Mouse (Mus musculus) embryonic facial prominence, embryonic 14.5 days (tissue): Measurements from ENCODE around the gene Slc35c2. TPM values are rescaled to one million over a fixed set of nuclear protein-coding genes. Genes with fewer than 3 reads are reported as not detected.

Experiments used
- ATAC-seq: fragments of 200-750 bp; cut with Nextera tagmentation; 2 replicates; pipeline ENCODE4 v1.8.0; 2017; ENCODE audit warnings: low read depth, moderate number of reproducible peaks, moderate TSS enrichment
- DNase-seq: peaks from one replicate; pipeline ENCODE4 v3.0.0-alpha.2; 2015; ENCODE audit warnings: low spot score
- H3K27ac ChIP-seq: fragments of 300-500 bp; sonication (generic); replicated peaks from 2 replicates; pipeline ENCODE4 v1.5.1; 2014; ENCODE audit warnings: low read depth, mild to moderate bottlenecking, low read length, moderate library complexity
- H3K27me3 ChIP-seq: fragments of 300-500 bp; sonication (generic); replicated peaks from 2 replicates; pipeline ENCODE4 v1.6.1; 2014; ENCODE audit warnings: low read length; ENCODE audit not compliant: control insufficient read depth, insufficient read depth
- H3K36me3 ChIP-seq: fragments of 300-500 bp; sonication (generic); 2 replicates; pipeline ENCODE4 v1.6.1; 2014; ENCODE audit warnings: low read length, mixed read lengths; ENCODE audit not compliant: control insufficient read depth, insufficient read depth
- H3K4me1 ChIP-seq: fragments of 300-500 bp; sonication (generic); 2 replicates; pipeline ENCODE4 v1.6.1; 2014; ENCODE audit warnings: antibody characterized with exemption, low read length; ENCODE audit not compliant: control insufficient read depth, insufficient read depth
- H3K4me2 ChIP-seq: fragments of 300-500 bp; sonication (generic); 2 replicates; pipeline ENCODE4 v1.6.1; 2014; ENCODE audit warnings: low read depth, mild to moderate bottlenecking, low read length, moderate library complexity, mixed read lengths
- H3K4me3 ChIP-seq: fragments of 300-500 bp; sonication (generic); 2 replicates; pipeline ENCODE4 v1.5.1; 2014; ENCODE audit warnings: low read depth, mild to moderate bottlenecking, low read length
- H3K9ac ChIP-seq: fragments of 300-500 bp; sonication (generic); 2 replicates; pipeline ENCODE4 v1.6.1; 2014; ENCODE audit warnings: low read depth, mild to moderate bottlenecking, low read length, moderate library complexity, mixed read lengths
- H3K9me3 ChIP-seq: fragments of 300-500 bp; sonication (generic); 2 replicates; pipeline ENCODE4 v1.6.1; 2016; ENCODE audit warnings: low read length; ENCODE audit not compliant: control insufficient read depth
- WGBS: fragments of 180-500 bp; shearing (Covaris S2); extraction: QIAGEN DNeasy Blood & Tissue Kit; methylation state at CpG from one replicate; pipeline ENCODE4 v1.1.7; 2014; 5-methylcytosine and 5-hydroxymethylcytosine counted together
- polyA plus RNA-seq: library from polyadenylated mRNA; unstranded; fragments of >200 nt; fragmentation: Nextera tagmentation; extraction: Ambion mirVana; gene quantifications from 2 replicates; pipeline ENCODE4 v1.2.1, GENCODE M21; 2014

The Slc35c2 gene
- polyA plus RNA-seq, 1 experiment from 2014 or later, result 45.6 TPM

DNA sequence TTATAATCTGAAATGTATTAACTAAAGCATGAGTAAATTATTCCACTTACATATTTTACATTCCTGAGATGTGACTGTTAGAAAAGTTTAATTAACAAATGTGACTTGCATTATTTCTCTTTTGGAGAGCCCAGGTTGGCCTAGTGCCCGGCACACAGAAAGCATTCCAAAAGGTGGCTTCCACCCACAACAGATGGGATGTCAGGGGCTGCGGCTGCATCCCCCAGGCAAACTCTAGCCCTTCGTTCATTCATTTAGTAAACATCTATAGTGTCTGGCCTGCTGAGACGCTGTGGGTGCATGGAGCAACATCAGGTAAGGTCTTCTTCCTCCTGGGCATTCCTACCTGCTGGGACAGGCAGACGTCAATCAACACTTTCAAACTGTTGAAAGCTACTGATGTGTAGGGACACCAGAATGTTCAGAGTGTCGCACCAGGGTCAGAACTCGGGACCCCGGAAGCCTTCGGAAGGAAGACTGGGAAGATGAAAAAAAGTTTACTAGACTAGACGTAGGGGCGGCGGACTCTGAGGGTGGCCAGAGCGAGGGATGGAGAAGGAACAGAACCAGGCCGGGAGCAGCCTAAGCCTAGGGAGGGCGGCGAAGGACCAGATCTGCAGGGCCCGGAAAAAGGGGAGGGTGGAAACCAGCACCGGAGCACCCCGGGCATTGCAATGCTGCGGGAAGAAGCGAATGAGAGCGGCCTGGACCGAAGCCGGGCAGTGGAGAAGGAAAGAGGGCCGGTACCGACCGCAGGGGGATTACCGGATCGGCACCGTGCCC, 38.0 kb upstream of the Slc35c2 start:
- ATAC-seq (peak; percentile 32), DNase-seq (no peak)
- Histone ChIP-seq H3K4me2 (peak overlapping the region; percentile 85), H3K27ac (peak overlapping the region; percentile 54), H3K27me3 (no peaks in the 10 kb centered on the region), H3K9ac (peak overlapping the region; percentile 87), H3K4me3 (peak overlapping the region; percentile 89), H3K4me1 (peaks cover 43% of the 10 kb centered on the region), H3K36me3 (no peaks in the 10 kb centered on the region), H3K9me3 (no peaks in the 10 kb centered on the region)
- WGBS, result under 1% methylated on average over 18 of the region's 30 CpGs

DNA sequence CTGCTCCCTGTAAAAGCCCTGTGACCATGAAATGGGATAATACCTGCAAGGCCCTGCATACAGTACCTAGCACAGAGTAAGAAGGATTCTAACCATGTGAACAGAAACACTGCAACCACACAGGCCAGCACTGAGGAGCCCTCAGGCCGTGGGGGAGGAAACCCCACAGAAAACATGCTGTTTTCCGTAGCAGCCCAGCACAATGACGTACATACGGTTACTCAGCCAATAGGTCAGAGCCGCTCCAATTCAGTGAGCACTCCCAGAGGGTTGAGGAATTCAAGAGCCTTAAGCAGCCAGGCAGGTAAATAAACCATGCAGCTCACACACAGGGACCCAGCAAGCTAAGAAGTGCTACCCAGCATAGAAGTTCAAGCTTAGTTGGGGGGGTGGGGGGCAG, 36.3 kb upstream of the Slc35c2 start:
- ATAC-seq (no peak), DNase-seq (no peak)
- no peaks in the 10 kb centered on the region for H3K9me3 ChIP-seq

DNA sequence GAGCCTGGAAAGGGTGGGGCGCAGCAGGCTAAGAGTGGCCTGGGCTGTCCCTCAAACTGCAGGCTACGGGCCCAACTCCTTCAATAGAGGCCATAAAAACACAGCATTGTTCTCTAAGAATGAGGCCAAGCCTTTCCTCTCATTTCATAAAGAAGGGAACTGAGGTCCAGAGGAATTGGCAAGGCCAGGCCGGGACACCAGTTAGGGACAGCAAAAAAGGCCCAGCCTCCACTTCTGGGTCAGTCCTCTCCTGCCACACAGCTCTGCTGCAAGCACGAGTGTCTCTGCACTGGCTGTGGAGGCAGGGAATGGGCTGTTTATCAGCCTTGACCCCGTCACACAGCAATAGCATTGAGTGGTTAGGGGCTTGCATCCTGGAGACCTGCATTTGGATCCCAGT, 35.8 kb upstream of the Slc35c2 start:
- 77% methylated on average over 5 of the region's 5 CpGs for WGBS
- Histone ChIP-seq H3K9ac (0 out of 2 replicates have a peak overlapping the region, but pooled peaks have one; percentile 2), H3K27me3 (no peaks in the 10 kb centered on the region), H3K4me3 (no peak overlapping the region), H3K4me2 (no peak overlapping the region), H3K9me3 (no peaks in the 10 kb centered on the region), H3K27ac (no peak overlapping the region), H3K4me1 (peaks cover 46% of the 10 kb centered on the region), H3K36me3 (no peaks in the 10 kb centered on the region)
- no peak for DNase-seq
- no peak for ATAC-seq

More for the DNA sequence above, 36.3 kb upstream of the Slc35c2 start:
- WGBS, result 41% methylated on average over 5 of the region's 5 CpGs
- H3K4me1 ChIP-seq, result peaks cover 46% of the 10 kb centered on the region
- peak overlapping the region; percentile 85 for H3K4me2 ChIP-seq
- no peak overlapping the region for H3K27ac ChIP-seq
- no peak overlapping the region for H3K4me3 ChIP-seq
- H3K27me3 ChIP-seq, result no peaks in the 10 kb centered on the region
- no peaks in the 10 kb centered on the region for H3K36me3 ChIP-seq
- H3K9ac ChIP-seq, result 0 out of 2 replicates have a peak overlapping the region, but pooled peaks have one; percentile 2

DNA sequence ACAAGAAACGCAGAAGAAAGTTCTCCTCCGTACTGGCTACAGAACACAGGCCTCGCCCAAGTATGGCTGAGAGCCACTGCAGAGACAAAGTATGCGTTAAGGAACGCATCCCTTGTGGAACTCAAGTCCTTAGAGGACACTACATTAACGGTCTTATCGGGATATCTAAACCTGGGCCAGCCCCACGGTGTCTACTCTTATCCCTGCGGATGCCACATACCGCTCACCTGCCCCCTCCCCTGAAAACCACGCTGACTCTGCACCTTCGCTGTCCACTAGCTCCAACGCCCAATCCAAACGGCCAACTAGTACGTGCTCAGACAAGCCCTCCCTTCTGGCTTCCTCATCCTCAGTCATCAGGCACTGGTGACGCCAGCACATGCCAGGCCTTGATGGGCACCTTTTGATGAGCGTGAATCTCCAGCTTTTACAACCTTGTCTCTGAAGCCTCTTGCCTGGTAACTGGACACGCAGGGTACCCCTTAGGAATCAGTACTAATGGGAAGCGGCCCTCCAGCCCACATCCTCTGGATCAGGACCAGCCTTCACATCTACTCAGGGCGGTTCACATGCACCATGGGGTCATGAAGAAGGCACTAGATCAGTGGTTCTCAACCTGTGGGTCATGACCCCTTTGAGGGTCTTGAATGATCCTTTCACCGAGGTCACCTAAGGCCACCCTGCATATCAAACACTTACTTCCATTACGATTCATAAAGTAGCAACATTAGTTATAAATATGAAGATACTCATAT, 34.5 kb upstream of the Slc35c2 start:
- Histone ChIP-seq H3K9ac (no peak overlapping the region), H3K27me3 (no peaks in the 10 kb centered on the region), H3K36me3 (no peaks in the 10 kb centered on the region), H3K27ac (no peak overlapping the region), H3K4me2 (no peak overlapping the region), H3K4me1 (peaks cover 56% of the 10 kb centered on the region), H3K9me3 (no peaks in the 10 kb centered on the region), H3K4me3 (no peak overlapping the region)
- WGBS, result 86% methylated on average over 22 of the region's 22 CpGs
- DNase-seq (no peak), ATAC-seq (no peak)

DNA sequence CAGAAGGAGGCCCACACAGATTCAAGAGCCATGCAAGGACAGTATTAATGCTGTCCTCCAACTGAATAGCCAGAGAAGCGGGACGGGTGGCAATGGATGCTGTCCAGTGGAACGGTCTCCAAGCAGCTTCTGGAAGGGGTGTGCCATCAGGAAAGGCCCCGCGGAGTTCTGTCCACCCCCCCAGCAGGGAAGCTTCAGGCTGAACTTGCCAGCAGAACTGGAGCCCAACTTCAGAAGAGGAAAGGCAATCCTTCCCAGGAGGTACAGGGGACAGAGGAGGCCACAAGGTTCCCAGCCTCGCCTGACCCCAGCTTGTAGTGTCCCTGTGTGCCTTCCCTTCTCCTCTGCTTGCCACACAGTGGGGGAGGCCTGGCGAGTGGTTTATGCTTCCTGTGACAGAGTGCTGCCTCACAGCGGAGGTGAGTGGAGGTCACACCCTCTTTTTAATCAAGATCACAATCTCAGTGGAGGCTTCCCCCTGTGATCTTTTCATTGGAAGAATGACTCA, 33.8 kb upstream of the Slc35c2 start:
- Histone ChIP-seq H3K9ac (no peak overlapping the region), H3K4me2 (peak overlapping the region; percentile 16; the same call in 1 of the 2 replicates), H3K9me3 (no peaks in the 10 kb centered on the region), H3K4me1 (peaks cover 62% of the 10 kb centered on the region), H3K4me3 (no peak overlapping the region), H3K27me3 (no peaks in the 10 kb centered on the region), H3K36me3 (no peaks in the 10 kb centered on the region), H3K27ac (peak overlapping the region; percentile 63)
- 59% methylated on average over 6 of the region's 8 CpGs for WGBS
- DNase-seq, result no peak
- ATAC-seq, result no peak

DNA sequence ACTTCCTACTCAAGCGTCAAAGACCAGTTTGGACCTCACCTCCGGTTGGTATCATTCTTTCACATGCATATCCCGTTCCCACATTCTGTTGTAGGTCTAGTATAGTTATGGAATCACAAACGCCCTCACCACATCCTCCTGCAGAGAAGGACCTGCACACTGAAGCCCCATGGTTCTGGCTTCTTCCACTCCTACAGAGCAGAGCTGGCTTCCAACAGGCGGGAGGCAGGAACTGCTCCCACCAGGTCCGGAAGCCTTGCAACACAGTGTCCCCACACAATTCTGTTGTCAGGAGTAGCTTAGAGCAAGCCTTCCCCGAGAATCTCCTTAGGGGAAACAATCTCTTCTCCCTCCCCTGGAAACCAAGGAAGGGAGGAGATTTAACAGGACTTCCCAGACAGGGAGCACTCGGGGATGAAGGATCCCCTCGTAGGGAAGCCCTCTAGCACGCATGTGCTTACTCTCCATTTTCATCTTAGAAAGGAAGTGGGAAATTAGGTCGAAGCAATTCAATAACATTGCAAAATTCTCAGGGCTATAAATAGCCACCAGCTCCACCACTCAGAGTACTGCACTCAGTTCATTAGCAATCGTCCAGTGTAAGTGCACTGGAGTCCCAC, 33.0 kb upstream of the Slc35c2 start:
- no peak overlapping the region for H3K4me3 ChIP-seq
- H3K4me2 ChIP-seq, result peak overlapping the region; percentile 16; the same call in 1 of the 2 replicates
- DNase-seq, result no peak

DNA sequence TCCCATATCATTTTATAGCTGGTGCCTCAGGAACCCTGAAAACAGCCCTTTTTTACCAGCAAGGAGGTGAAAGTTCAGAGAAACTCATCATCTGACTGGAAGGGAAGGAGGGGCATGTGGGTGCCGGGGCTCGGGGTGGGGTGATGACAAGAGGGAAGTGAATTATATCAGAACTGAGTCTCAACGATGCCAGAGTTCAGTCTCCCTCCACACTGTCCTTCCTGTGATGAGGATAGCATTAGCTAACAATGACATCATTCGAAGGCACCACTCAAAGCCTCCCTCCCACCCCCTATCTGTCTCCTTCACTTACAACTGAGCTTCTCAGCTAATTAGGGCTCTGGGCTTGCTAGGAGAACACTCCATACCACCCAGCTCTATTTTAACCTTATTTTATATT, 31.8 kb upstream of the Slc35c2 start:
- WGBS, result 78% methylated on average over 4 of the region's 4 CpGs
- Histone ChIP-seq H3K27me3 (no peaks in the 10 kb centered on the region), H3K4me3 (no peak overlapping the region), H3K27ac (no peak overlapping the region; the same call in 1 of the 2 replicates), H3K9me3 (no peaks in the 10 kb centered on the region), H3K36me3 (peaks cover 18% of the 10 kb centered on the region), H3K4me2 (no peak overlapping the region), H3K4me1 (peaks cover 50% of the 10 kb centered on the region), H3K9ac (no peak overlapping the region)
- DNase-seq (no peak), ATAC-seq (no peak)

More for the DNA sequence above, 33.0 kb upstream of the Slc35c2 start:
- Histone ChIP-seq H3K27me3 (no peaks in the 10 kb centered on the region), H3K9me3 (no peaks in the 10 kb centered on the region), H3K27ac (peak overlapping the region; percentile 63), H3K9ac (0 out of 2 replicates have a peak overlapping the region, but pooled peaks have one; percentile 26), H3K4me1 (peaks cover 61% of the 10 kb centered on the region), H3K36me3 (peaks cover 7% of the 10 kb centered on the region)
- 51% methylated on average over 12 of the region's 12 CpGs for WGBS
- no peak for ATAC-seq

DNA sequence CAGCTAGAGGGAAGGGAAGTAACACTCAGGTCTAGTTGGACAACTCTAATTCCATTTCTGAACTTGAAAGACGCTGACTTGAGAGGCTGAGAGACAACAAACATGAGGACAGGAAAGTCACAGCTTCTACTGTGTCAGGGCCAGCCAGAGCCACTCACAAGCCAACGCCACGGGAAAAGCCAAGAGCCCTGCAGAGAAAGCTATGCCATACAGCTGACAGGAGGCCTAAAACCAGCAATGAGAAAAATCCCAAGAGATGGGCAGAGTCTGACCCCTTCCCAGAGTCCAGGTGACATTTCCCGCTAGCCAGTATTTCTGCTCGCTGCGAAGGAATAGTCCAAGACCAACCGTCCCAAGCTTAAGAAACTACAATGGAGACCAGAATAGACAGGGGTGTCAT, 31.3 kb upstream of the Slc35c2 start:
- Histone ChIP-seq H3K27me3 (no peaks in the 10 kb centered on the region), H3K9me3 (no peaks in the 10 kb centered on the region), H3K4me2 (no peak overlapping the region), H3K27ac (no peak overlapping the region), H3K4me1 (peaks cover 44% of the 10 kb centered on the region), H3K4me3 (no peak overlapping the region), H3K9ac (no peak overlapping the region), H3K36me3 (peaks cover 24% of the 10 kb centered on the region)
- 82% methylated on average over 7 of the region's 7 CpGs for WGBS
- ATAC-seq (no peak), DNase-seq (no peak)
